Mouse (Mus musculus) cerebellum, adult (tissue): ENCODE measurements around the gene Gm20517.
"Not testable (repeated sequence)": the region's sequence is repeated elsewhere in the genome, so short reads cannot be mapped to it uniquely, and the experiment has no call there.

ENCODE experiments used
- ATAC-seq: cut with Nextera tagmentation; 2 replicates; pipeline ENCODE4 v1.9.2; 2017; ENCODE audit warnings: mild to moderate bottlenecking, moderate library complexity, mixed read lengths; ENCODE audit not compliant: insufficient number of reproducible peaks, low FRiP score, low TSS enrichment

Gene Gm20517

DNA sequence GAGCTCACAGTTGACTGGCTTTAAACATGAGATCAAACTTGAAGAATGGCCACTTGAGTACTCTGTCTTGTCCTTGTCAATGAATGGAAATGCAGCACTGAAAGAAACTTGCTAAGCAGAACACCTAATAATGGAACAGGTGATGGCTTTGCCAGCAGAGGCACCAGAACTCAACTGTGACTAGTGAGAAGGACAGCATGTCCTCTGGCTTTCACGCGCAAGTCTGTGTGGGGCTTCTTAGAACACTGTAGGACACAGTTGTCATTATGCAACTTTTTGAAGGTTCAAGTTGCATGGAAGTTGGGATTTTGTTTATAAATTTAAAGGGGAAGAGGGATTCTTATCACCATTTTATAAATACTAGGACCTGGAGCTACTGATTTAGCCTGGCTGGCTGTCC is 13.7 kb downstream of the Gm20517 start:
- ATAC-seq = no peak

- ATAC-seq = no peak
These were observed 14.6 kb downstream of the Gm20517 start for GRCm38 (mm10) chr17:47626031-47626430.

DNA sequence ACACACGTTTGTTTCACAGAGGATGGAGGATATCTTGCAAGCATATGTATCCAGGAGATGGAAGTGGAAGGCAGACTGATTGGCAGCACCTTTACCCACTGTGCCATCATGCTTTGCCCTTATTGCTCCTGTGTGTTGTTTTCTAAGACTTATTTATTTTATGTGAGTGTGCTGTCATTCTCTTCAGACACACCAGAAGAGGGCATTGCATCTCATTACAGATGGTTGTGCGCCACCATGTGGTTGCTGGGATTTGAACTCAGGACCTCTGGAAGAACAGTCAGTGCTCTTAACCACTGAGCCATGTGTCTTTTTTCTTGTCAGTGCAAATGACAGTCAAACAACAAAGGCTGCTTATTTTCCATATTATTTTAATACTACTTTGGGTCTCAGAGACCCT is 16.4 kb downstream of the Gm20517 start:
- ATAC-seq = no peak

DNA sequence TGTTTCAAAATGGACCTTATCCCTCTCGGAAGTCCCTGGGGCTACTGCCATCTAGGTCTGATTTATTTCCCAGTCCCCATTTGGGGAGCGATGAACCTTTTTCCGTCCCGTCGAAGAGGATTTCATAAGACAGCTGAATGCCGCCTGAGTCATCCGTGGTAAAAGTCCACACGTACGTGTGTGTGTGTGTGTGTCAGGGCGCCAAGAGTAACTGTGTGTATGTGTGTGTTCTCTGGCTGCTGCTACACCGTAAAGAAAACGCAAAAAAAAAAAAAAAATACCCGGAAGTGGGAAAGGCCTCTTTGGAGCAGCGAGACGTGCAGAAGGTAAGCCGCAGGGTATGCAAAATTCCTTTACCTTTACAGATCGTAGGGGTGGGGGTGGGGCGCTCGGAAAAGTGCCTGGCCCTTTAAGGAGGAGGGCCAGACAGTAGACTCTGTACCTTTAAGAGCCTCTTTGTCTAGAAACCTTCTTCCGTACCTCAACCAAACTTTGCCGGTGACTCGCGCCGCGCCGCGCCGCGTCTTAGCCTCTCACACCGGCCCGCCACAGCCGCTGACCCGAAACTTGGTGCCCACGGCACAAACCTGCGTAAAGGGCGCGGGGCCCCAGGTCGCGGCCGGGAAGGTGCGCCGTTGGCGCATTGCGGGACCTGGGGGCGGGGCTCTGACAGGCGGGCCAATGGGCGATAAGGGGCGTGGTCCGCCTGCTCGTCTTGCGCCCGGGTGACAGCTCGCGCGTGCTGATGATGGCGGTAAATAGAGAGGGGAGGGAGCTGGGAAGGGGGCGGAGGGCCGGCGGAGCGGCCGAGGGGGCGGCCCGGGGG is 17.7 kb downstream of the Gm20517 start:
- peak; percentile 91 for ATAC-seq

- peak; percentile 47 for ATAC-seq
These were observed 18.6 kb downstream of the Gm20517 start for GRCm38 (mm10) chr17:47629717-47630677.

DNA sequence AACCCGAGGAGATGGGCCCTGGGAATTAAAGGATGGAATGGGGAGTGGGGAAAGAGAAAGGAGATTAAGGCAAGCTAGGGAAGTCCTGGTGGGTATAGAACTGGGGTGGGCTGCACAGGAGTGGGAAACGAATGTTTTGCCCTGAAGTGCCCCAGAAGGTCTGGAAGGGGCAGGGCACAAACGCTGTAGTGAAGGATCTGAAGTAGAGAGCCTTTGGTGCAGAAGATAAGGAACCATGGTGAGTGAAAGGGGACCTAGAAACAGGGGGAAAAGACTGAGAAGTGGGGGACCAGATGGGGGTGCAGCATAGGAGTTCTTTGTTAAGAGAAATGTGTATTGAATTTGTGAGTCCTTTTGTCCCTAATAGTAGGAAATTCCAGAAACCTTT is 19.3 kb downstream of the Gm20517 start, which contains the start of gene Usp49:
TSS of gene Usp49 (plus strand) at position 13 of the 388 bp plus-strand sequence.
- no peak for ATAC-seq

DNA sequence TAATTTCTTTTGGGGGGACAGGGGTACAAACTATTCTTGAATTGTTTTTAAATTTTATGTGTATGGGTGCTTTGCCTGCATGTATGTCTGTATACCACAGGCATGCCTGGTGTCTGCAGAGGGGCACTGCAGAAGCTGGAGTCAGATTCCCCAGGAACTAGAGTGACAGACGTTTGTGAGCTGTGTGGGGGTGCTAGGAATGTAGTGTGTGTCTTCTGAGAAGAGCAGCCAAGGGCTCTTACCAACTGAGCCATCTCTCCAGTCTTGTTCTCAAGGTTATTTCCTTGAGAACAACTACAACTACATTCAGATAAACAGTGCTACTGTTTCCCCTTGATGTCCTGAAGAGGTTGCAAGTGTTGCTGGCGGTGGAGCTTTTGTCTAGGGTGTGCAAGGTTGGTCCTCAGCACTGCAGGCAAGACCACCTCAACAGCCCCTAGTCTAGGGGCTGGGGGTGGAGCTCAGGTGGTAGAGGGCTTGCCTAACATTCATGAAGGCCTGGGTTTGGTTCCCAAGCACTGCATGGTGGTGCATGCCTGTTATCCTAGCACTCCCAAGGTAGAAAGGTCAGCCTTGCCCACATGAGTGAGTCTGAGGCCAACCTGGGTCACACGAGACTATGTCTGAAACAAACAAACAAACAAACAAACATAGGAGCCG is 20.9 kb downstream of the Gm20517 start:
- ATAC-seq = no peak

DNA sequence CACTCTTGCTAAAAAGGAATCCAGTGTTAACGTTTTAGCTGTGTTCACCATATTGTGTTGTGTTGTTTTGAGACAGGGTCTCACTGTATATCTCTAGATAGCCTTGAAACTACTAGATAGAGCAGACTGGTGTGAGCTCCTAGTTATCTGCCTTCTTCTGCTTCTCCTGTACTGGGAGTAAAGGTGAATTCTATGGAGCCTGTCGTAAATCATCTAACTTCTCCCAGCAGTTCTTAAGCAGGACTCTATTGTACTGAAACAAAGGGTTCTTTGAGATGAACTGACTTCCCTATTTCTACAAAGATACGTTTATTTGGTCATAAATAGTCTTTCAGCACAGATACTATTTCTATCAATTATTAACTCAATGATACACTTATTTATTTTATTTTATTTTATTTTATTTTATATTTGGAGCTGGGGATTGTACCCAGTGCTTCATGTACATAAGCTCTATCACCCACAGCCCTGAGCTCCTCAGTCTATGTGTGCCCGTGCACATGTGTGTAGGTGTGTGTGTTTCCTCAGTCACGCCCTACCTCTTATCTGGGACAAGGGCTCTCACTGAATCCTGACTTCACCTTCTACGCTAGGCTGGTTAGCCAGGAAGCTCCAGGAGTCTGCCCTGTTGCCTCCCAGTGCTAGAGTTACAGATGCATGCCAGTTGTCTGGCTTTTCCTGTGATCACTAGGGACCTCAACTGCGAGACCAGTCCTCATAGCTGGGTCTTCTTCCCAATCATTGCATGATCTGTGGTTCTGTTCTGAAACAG is 22.8 kb downstream of the Gm20517 start:
- no peak for ATAC-seq

- no peak for ATAC-seq
These were observed 31.6 kb downstream of the Gm20517 start for GRCm38 (mm10) chr17:47642992-47643391.

- no peak for ATAC-seq
These were observed 35.3 kb downstream of the Gm20517 start for GRCm38 (mm10) chr17:47646683-47647082.

GRCm38 (mm10) chr17:47648966-47649365 is 37.6 kb downstream of the Gm20517 start:
- ATAC-seq = no peak

DNA sequence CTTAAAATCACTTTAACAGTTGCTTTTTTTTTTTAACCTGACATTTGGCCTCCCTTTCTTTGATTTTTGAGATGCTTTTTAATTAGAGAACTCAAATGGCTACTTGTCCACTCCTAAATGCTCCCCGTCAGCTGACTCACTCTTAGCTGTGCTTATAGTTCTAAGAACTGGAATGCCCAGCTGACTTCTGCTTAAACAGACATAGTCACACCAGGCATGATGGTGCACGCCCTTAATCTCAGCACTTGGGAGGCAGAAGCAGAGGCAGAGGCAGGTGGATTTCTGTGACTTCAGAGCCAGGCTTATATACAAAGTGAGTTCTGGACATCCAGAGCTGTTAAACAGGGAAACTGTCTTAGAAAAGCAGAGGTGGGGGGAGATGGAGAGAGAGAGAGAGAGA is 40.6 kb downstream of the Gm20517 start:
- ATAC-seq = no peak

GRCm38 (mm10) chr17:47654346-47654745 is 43.0 kb downstream of the Gm20517 start:
- not testable (repeated sequence) for ATAC-seq

- ATAC-seq = no peak
These were observed 44.3 kb downstream of the Gm20517 start for GRCm38 (mm10) chr17:47655697-47656096.

DNA sequence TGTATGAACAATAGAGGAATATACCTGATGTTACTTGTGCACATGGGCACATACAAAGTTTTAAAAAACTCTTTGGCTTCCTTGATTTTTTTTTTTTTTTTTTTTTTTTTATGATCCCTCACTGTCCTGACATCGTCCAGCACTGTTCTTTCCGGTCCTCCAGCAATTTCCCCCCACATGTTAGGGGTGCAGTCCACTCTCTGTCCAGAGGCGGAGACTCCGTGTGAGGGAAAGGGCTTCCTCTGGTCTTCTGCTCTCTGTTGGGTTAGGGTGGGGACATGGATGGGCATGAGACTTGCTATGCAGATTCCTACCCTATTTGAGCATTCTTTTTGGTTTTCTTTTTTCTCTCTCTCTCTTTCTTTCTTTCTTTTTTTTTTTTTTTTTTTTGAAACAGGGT is 46.5 kb downstream of the Gm20517 start:
- no peak for ATAC-seq

GRCm38 (mm10) chr17:47658741-47659243 is 47.4 kb downstream of the Gm20517 start:
- no peak for ATAC-seq

- no peak for ATAC-seq
These were observed 51.8 kb downstream of the Gm20517 start for GRCm38 (mm10) chr17:47663009-47663713.

- no peak for ATAC-seq
These were observed 53.1 kb downstream of the Gm20517 start for GRCm38 (mm10) chr17:47664474-47664873.

- no peak for ATAC-seq
These were observed 57.8 kb downstream of the Gm20517 start for GRCm38 (mm10) chr17:47669166-47669565.
